In the genomic region with DNA sequence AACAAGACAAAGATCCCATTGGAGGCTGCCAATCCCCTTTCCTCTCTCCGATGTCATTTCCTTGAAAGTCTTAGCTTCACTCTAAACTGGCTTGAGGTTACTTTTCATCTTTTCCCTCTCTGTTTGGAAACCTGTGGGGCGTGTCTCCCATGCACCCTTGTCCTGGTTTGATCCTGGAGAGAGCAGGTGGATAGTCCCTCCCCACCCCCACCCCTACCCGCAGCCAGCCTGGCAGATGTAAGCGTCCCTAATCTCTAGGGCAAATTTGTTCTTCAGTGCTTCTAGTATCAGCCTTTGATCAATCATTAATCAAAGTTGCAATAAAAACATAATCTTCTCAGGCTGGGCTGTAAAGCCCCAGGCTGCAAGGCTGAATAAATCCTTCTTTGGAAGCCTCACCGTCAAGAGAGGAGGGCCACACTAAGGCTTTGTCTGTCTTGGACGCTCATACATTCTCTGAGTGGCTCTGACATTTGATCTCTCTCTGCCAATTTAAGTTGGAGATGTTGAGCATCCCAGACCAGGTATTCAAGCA, we compare ENCODE assay signal across 16 mouse cellular contexts. TPM values are rescaled to one million over a fixed set of nuclear protein-coding genes. Genes with fewer than 3 reads are reported as not detected.
A peak's percentile ranks its signal among the peaks of the same experiment; 100 is the strongest.
DNase-seq lines count a peak whose midpoint lies in the region; ATAC-seq and TF ChIP-seq lines count a peak whose summit lies in the region.
"Had no signal": no experiment of that assay in that cellular context is flagged by ENCODE, and none has a peak within 500 bp of the region (broad histone marks: within the 10 kb centered on the region; RNA-seq: fewer than 3 reads in every experiment).

No protein-coding gene starts in this region.

- H3K27ac ChIP-seq in kidney, embryonic 15.5 days: peak overlapping the region; percentile 81; the same call in 1 of the 2 replicates
- H3K27ac ChIP-seq in lung, postnatal 0 days (ENCODE audit: low read length): peak overlapping the region; percentile 77
- H3K27ac ChIP-seq in intestine, embryonic 16.5 days (ENCODE audit: low read length): peak overlapping the region; percentile 94
- no peak overlapping the region for H3K27ac ChIP-seq in neural tube, embryonic 15.5 days (replicated peaks)
- H3K27ac ChIP-seq: forebrain, embryonic 12.5 days; limb, embryonic 15.5 days had no signal

- no peaks in the 10 kb centered on the region for H3K27me3 ChIP-seq in kidney, embryonic 15.5 days
- H3K27me3 ChIP-seq in lung, postnatal 0 days (replicated peaks; ENCODE audit: insufficient read depth, low read length): no peaks in the 10 kb centered on the region
- no peaks in the 10 kb centered on the region for H3K27me3 ChIP-seq in intestine, embryonic 16.5 days (replicated peaks; ENCODE audit: control insufficient read depth, insufficient read depth, low read length)
- no peaks in the 10 kb centered on the region for H3K27me3 ChIP-seq in neural tube, embryonic 15.5 days (replicated peaks)
- H3K27me3 ChIP-seq: forebrain, embryonic 12.5 days; limb, embryonic 15.5 days had no signal

- H3K4me1 ChIP-seq in kidney, embryonic 15.5 days: peaks cover 43% of the 10 kb centered on the region
- H3K4me1 ChIP-seq in lung, postnatal 0 days (ENCODE audit: insufficient read depth, low read depth, low read length): peaks cover 31% of the 10 kb centered on the region; the same call in 1 of the 2 replicates
- H3K4me1 ChIP-seq in intestine, embryonic 16.5 days (ENCODE audit: control insufficient read depth, insufficient read depth, low read length): peaks cover 35% of the 10 kb centered on the region
- H3K4me1 ChIP-seq in neural tube, embryonic 15.5 days: peaks cover 15% of the 10 kb centered on the region

- WGBS in kidney, embryonic 15.5 days: 55% methylated on average over 6 of the region's 6 CpGs
- 39% methylated on average over 6 of the region's 6 CpGs for WGBS in lung, postnatal 0 days
- 44% methylated on average over 6 of the region's 6 CpGs for WGBS in intestine, embryonic 16.5 days
- WGBS in neural tube, embryonic 15.5 days: 41% methylated on average over 6 of the region's 6 CpGs

- no peaks in the 10 kb centered on the region for H3K36me3 ChIP-seq in kidney, embryonic 15.5 days
- H3K36me3 ChIP-seq in lung, postnatal 0 days (ENCODE audit: insufficient read depth, low read length): no peaks in the 10 kb centered on the region
- no peaks in the 10 kb centered on the region for H3K36me3 ChIP-seq in intestine, embryonic 16.5 days (ENCODE audit: control insufficient read depth, insufficient read depth, low read length)
- H3K36me3 ChIP-seq in neural tube, embryonic 15.5 days: no peaks in the 10 kb centered on the region
- H3K36me3 ChIP-seq: forebrain, embryonic 12.5 days; heart, embryonic 10.5 days; hindbrain, embryonic 10.5 days; limb, embryonic 15.5 days had no signal

- DNase-seq in kidney, adult 9 months: no peak
- DNase-seq in lung, postnatal 0 days (ENCODE audit: low spot score): no peak
- DNase-seq in lung, postnatal 10 days: no peak
- DNase-seq: cerebellum, adult 8-10 months; layer of hippocampus, adult 9-11 months; thymus, adult 2 months had no signal

- no peak for TF ChIP-seq EP300 in lung, postnatal 0 days (IDR thresholded peaks at IDR 0.05)

- H3K4me2 ChIP-seq in kidney, embryonic 15.5 days: no peak overlapping the region
- H3K4me2 ChIP-seq in lung, postnatal 0 days (replicated peaks; ENCODE audit: low read depth, low read length): no peak overlapping the region
- no peak overlapping the region for H3K4me2 ChIP-seq in intestine, embryonic 16.5 days (ENCODE audit: low read depth, low read length)
- H3K4me2 ChIP-seq in neural tube, embryonic 15.5 days: no peak overlapping the region
- H3K4me2 ChIP-seq: forebrain, embryonic 12.5 days; limb, embryonic 15.5 days; midbrain, embryonic 11.5 days had no signal

- no peak for ATAC-seq in kidney, embryonic 15.5 days (replicated peaks; ENCODE audit: low FRiP score)
- no peak for ATAC-seq in lung, postnatal 0 days
- ATAC-seq in intestine, embryonic 16.5 days: peak; percentile 78
- no peak for ATAC-seq in neural tube, embryonic 15.5 days (ENCODE audit: low FRiP score)
- ATAC-seq in megakaryocyte progenitor cell, adult 5-6 weeks (replicated peaks; ENCODE audit: poor library complexity): no peak

- H3K9ac ChIP-seq in kidney, embryonic 15.5 days: no peak overlapping the region
- H3K9ac ChIP-seq in lung, postnatal 0 days (replicated peaks; ENCODE audit: low read depth): no peak overlapping the region
- no peak overlapping the region for H3K9ac ChIP-seq in intestine, embryonic 16.5 days (ENCODE audit: low read depth, low read length)
- no peak overlapping the region for H3K9ac ChIP-seq in neural tube, embryonic 15.5 days (replicated peaks)
- H3K9ac ChIP-seq: forebrain, embryonic 12.5 days; limb, embryonic 15.5 days had no signal

- H3K9me3 ChIP-seq in kidney, embryonic 15.5 days (replicated peaks): no peaks in the 10 kb centered on the region
- H3K9me3 ChIP-seq in lung, postnatal 0 days (ENCODE audit: low read length): no peaks in the 10 kb centered on the region
- no peaks in the 10 kb centered on the region for H3K9me3 ChIP-seq in intestine, embryonic 16.5 days (ENCODE audit: control insufficient read depth, low read length)
- no peaks in the 10 kb centered on the region for H3K9me3 ChIP-seq in neural tube, embryonic 15.5 days (replicated peaks)
- H3K9me3 ChIP-seq: forebrain, embryonic 12.5 days; hindbrain, embryonic 10.5 days; limb, embryonic 15.5 days had no signal

- H3K4me3 ChIP-seq in kidney, embryonic 15.5 days (replicated peaks): no peak overlapping the region
- H3K4me3 ChIP-seq in lung, postnatal 0 days (ENCODE audit: low read depth, low read length): no peak overlapping the region
- H3K4me3 ChIP-seq in intestine, embryonic 16.5 days (ENCODE audit: low read length): no peak overlapping the region
- H3K4me3 ChIP-seq in neural tube, embryonic 15.5 days (replicated peaks): no peak overlapping the region
- H3K4me3 ChIP-seq: forebrain, embryonic 12.5 days; heart, embryonic 10.5 days; hindbrain, embryonic 10.5 days; limb, embryonic 15.5 days had no signal

- TF ChIP-seq CTCF in lung, postnatal 0 days (IDR thresholded peaks at IDR 0.05): no peak

RNA-seq across cellular contexts. Expression of a gene that starts 24.5 kb away (rescaled TPM):
- polyA plus RNA-seq in kidney, embryonic 15.5 days (2015; fragmentation: Nextera tagmentation; extraction: Ambion mirVana): 0.23 TPM in 1 of 2 replicates, not detected in the other
- polyA plus RNA-seq in lung, postnatal 0 days (2015; fragmentation: Nextera tagmentation; extraction: Ambion mirVana): 0.46 and 0.61 TPM in 2 replicates
- 0.34 and 0.81 TPM in 2 replicates for polyA plus RNA-seq in intestine, embryonic 16.5 days (2015; fragmentation: Nextera tagmentation; extraction: Ambion mirVana)
- 0.34 TPM in 1 of 2 replicates, not detected in the other for polyA plus RNA-seq in neural tube, embryonic 15.5 days (2015; fragmentation: Nextera tagmentation; extraction: Ambion mirVana)
- not detected in 2 replicates for total RNA-seq in megakaryocyte progenitor cell, adult 5-6 weeks (2015)
- total RNA-seq in megakaryocyte progenitor cell, adult 5-6 weeks (2017): 0.37 TPM in 1 of 2 replicates, not detected in the other
- total RNA-seq: neutrophil, adult 5-6 weeks had no signal
- polyA plus RNA-seq: forebrain, embryonic 12.5 days; heart, embryonic 10.5 days; hindbrain, embryonic 10.5 days; midbrain, embryonic 11.5 days had no signal

RNA-seq across cellular contexts. Expression of a gene that starts 27.6 kb away (rescaled TPM):
- 12.6 and 15.3 TPM in 2 replicates for polyA plus RNA-seq in kidney, embryonic 15.5 days (2015; fragmentation: Nextera tagmentation; extraction: Ambion mirVana)
- 52.5 and 64.9 TPM in 2 replicates for polyA plus RNA-seq in lung, postnatal 0 days (2015; fragmentation: Nextera tagmentation; extraction: Ambion mirVana)
- 52.9 and 58.7 TPM in 2 replicates for polyA plus RNA-seq in intestine, embryonic 16.5 days (2015; fragmentation: Nextera tagmentation; extraction: Ambion mirVana)
- 3.9 and 23.3 TPM in 2 replicates for polyA plus RNA-seq in neural tube, embryonic 15.5 days (2015; fragmentation: Nextera tagmentation; extraction: Ambion mirVana)
- 25.0 and 29.8 TPM in 2 replicates for total RNA-seq in megakaryocyte progenitor cell, adult 5-6 weeks (2015)
- 32.9 and 46.8 TPM in 2 replicates for total RNA-seq in megakaryocyte progenitor cell, adult 5-6 weeks (2017)
